Mouse (Mus musculus) embryonic facial prominence, embryonic 10.5 days (tissue): ENCODE measurements around the gene Neurod4. TPM values are rescaled to one million over a fixed set of nuclear protein-coding genes. Genes with fewer than 3 reads are reported as not detected.
"Not testable (repeated sequence)": the region's sequence is repeated elsewhere in the genome, so short reads cannot be mapped to it uniquely, and the experiment has no call there.

Experiments
- DNase-seq: peaks from one replicate; pipeline ENCODE4 v3.0.0-alpha.2; 2017; ENCODE audit warnings: low spot score
- H3K27ac ChIP-seq: fragments of 300-500 bp; sonication (generic); replicated peaks from 2 replicates; pipeline ENCODE4 v1.5.1; 2016; ENCODE audit warnings: mild to moderate bottlenecking
- H3K27me3 ChIP-seq: fragments of 300-500 bp; sonication (generic); replicated peaks from 2 replicates; pipeline ENCODE4 v1.6.1; 2016; ENCODE audit warnings: low read depth, mild to moderate bottlenecking; ENCODE audit not compliant: poor library complexity, severe bottlenecking
- H3K36me3 ChIP-seq: fragments of 300-500 bp; sonication (generic); replicated peaks from 2 replicates; pipeline ENCODE4 v1.6.1; 2016; ENCODE audit warnings: mild to moderate bottlenecking, moderate library complexity
- H3K4me1 ChIP-seq: fragments of 300-500 bp; sonication (generic); 2 replicates; pipeline ENCODE4 v1.6.1; 2016
- H3K4me3 ChIP-seq: fragments of 300-500 bp; sonication (generic); 2 replicates; pipeline ENCODE4 v1.5.1; 2016; ENCODE audit warnings: mild to moderate bottlenecking, moderate library complexity
- H3K9me3 ChIP-seq: fragments of 300-500 bp; sonication (generic); 2 replicates; pipeline ENCODE4 v1.6.1; 2016; ENCODE audit warnings: mild to moderate bottlenecking
- WGBS: fragments of 180-500 bp; shearing (Covaris S2); methylation state at CpG from one replicate; pipeline ENCODE4 v1.1.7; 2016; 5-methylcytosine and 5-hydroxymethylcytosine counted together
- polyA plus RNA-seq: library from polyadenylated mRNA; unstranded; fragments of >200 nt; fragmentation: Nextera tagmentation; extraction: Ambion mirVana; gene quantifications from 2 replicates; pipeline ENCODE4 v1.2.1, GENCODE M21; 2016

The Neurod4 gene
- 5.9 and 13.1 TPM in 2 replicates for polyA plus RNA-seq

- Histone ChIP-seq H3K36me3 (no peaks in the 10 kb centered on the region), H3K9me3 (no peaks in the 10 kb centered on the region), H3K4me3 (peak within 1 kb of the TSS; percentile 31), H3K4me1 (peaks cover 12% of the 10 kb centered on the region; the same call in 1 of the 2 replicates), H3K27ac (no peak within 1 kb of the TSS), H3K27me3 (no peaks in the 10 kb centered on the region)
- under 1% methylated on average over 7 of the region's 7 CpGs for WGBS
- DNase-seq, result peak; percentile 78
Observed at GRCm38 (mm10) chr10:130280066-130280465, at the start of gene Neurod4. Neurod4 (minus strand) TSS chr10:130280240.

- no peak for DNase-seq
- Histone ChIP-seq H3K36me3 (no peaks in the 10 kb centered on the region), H3K4me3 (no peak overlapping the region), H3K9me3 (no peaks in the 10 kb centered on the region), H3K27me3 (no peaks in the 10 kb centered on the region), H3K4me1 (no peaks in the 10 kb centered on the region), H3K27ac (no peak overlapping the region)
- WGBS, result 86% methylated on average over 4 of the region's 4 CpGs
Observed at GRCm38 (mm10) chr10:130324243-130324642, 44.2 kb upstream of the Neurod4 start.

- H3K9me3 ChIP-seq, result no peaks in the 10 kb centered on the region
- H3K4me1 ChIP-seq, result no peaks in the 10 kb centered on the region
- H3K27ac ChIP-seq, result no peak within 1 kb of the TSS
- WGBS, result 82% methylated on average over 5 of the region's 5 CpGs
- H3K36me3 ChIP-seq, result no peaks in the 10 kb centered on the region
- no peak within 1 kb of the TSS for H3K4me3 ChIP-seq
- no peaks in the 10 kb centered on the region for H3K27me3 ChIP-seq
- no peak for DNase-seq
Observed at GRCm38 (mm10) chr10:130322637-130323036, 42.6 kb upstream of the Neurod4 start, which contains the start of gene Tespa1. Tespa1 (plus strand) TSS chr10:130322870.

- Histone ChIP-seq H3K4me1 (no peaks in the 10 kb centered on the region), H3K27ac (no peak overlapping the region), H3K9me3 (no peaks in the 10 kb centered on the region), H3K36me3 (no peaks in the 10 kb centered on the region), H3K4me3 (no peak overlapping the region), H3K27me3 (no peaks in the 10 kb centered on the region)
- DNase-seq, result no peak
Observed at GRCm38 (mm10) chr10:130322062-130322461, 42.0 kb upstream of the Neurod4 start.

- Histone ChIP-seq H3K9me3 (no peaks in the 10 kb centered on the region), H3K27ac (no peak overlapping the region), H3K4me3 (no peak overlapping the region), H3K4me1 (no peaks in the 10 kb centered on the region), H3K36me3 (no peaks in the 10 kb centered on the region), H3K27me3 (no peaks in the 10 kb centered on the region)
- no peak for DNase-seq
- 90% methylated on average over 2 of the region's 2 CpGs for WGBS
Observed at GRCm38 (mm10) chr10:130320715-130321114, 40.7 kb upstream of the Neurod4 start.

- no peaks in the 10 kb centered on the region for H3K9me3 ChIP-seq
Observed at GRCm38 (mm10) chr10:130318720-130319119, 38.7 kb upstream of the Neurod4 start.

GRCm38 (mm10) chr10:130315846-130316245, 35.8 kb upstream of the Neurod4 start:
- no peaks in the 10 kb centered on the region for H3K9me3 ChIP-seq
- no peak overlapping the region for H3K27ac ChIP-seq
- no peak overlapping the region for H3K4me3 ChIP-seq
- no peaks in the 10 kb centered on the region for H3K27me3 ChIP-seq
- no peaks in the 10 kb centered on the region for H3K4me1 ChIP-seq
- no peaks in the 10 kb centered on the region for H3K36me3 ChIP-seq
- no peak for DNase-seq

More at GRCm38 (mm10) chr10:130318720-130319119, 38.7 kb upstream of the Neurod4 start:
- H3K27me3 ChIP-seq, result no peaks in the 10 kb centered on the region
- DNase-seq, result no peak
- WGBS, result 77% methylated on average over 4 of the region's 4 CpGs
- H3K4me3 ChIP-seq, result no peak overlapping the region
- H3K4me1 ChIP-seq, result no peaks in the 10 kb centered on the region
- H3K27ac ChIP-seq, result no peak overlapping the region
- H3K36me3 ChIP-seq, result no peaks in the 10 kb centered on the region

GRCm38 (mm10) chr10:130314110-130314829, 34.2 kb upstream of the Neurod4 start:
- DNase-seq, result no peak
- Histone ChIP-seq H3K27ac (no peak overlapping the region), H3K27me3 (no peaks in the 10 kb centered on the region), H3K9me3 (no peaks in the 10 kb centered on the region), H3K4me3 (no peak overlapping the region), H3K36me3 (no peaks in the 10 kb centered on the region), H3K4me1 (no peaks in the 10 kb centered on the region)
- WGBS, result 78% methylated on average over 2 of the region's 2 CpGs

- no peak overlapping the region for H3K4me3 ChIP-seq
- H3K4me1 ChIP-seq, result no peaks in the 10 kb centered on the region
- no peaks in the 10 kb centered on the region for H3K27me3 ChIP-seq
- no peaks in the 10 kb centered on the region for H3K36me3 ChIP-seq
- DNase-seq, result peak; percentile 14
- no peak overlapping the region for H3K27ac ChIP-seq
- H3K9me3 ChIP-seq, result no peaks in the 10 kb centered on the region
- 76% methylated on average over 1 of the region's 1 CpGs for WGBS
Observed at GRCm38 (mm10) chr10:130313531-130313930, 33.5 kb upstream of the Neurod4 start.

GRCm38 (mm10) chr10:130311534-130312227, 31.6 kb upstream of the Neurod4 start:
- Histone ChIP-seq H3K4me1 (no peaks in the 10 kb centered on the region), H3K27ac (no peak overlapping the region), H3K36me3 (no peaks in the 10 kb centered on the region), H3K4me3 (no peak overlapping the region), H3K27me3 (no peaks in the 10 kb centered on the region), H3K9me3 (no peaks in the 10 kb centered on the region)
- DNase-seq, result no peak
- WGBS, result 73% methylated on average over 2 of the region's 2 CpGs

- 81% methylated on average over 4 of the region's 5 CpGs for WGBS
- H3K4me1 ChIP-seq, H3K4me3 ChIP-seq, H3K27ac ChIP-seq, H3K9me3 ChIP-seq, H3K27me3 ChIP-seq, H3K36me3 ChIP-seq, DNase-seq: not testable (repeated sequence)
Observed at GRCm38 (mm10) chr10:130304138-130304537, 24.1 kb upstream of the Neurod4 start.

GRCm38 (mm10) chr10:130298748-130299147, 18.7 kb upstream of the Neurod4 start:
- H3K4me3 ChIP-seq, H3K27me3 ChIP-seq, H3K9me3 ChIP-seq, H3K4me1 ChIP-seq, H3K36me3 ChIP-seq, H3K27ac ChIP-seq: not testable (repeated sequence)
- DNase-seq, result peak; percentile 12
- 21% methylated on average over 4 of the region's 4 CpGs for WGBS
